Mouse (Mus musculus) ES-E14 (cell line): ENCODE measurements around the gene Scrt2.
A peak's percentile ranks its signal among the peaks of the same experiment; 100 is the strongest.

Experiments used
- MAFK ChIP-seq: IDR thresholded peaks from 2 replicates; pipeline ENCODE4 v1.6.1; 2014; ENCODE audit warnings: mild to moderate bottlenecking, low read depth, low read length, inconsistent platforms; ENCODE audit not compliant: insufficient read depth
- ZC3H11A ChIP-seq: IDR thresholded peaks from 2 replicates; pipeline ENCODE4 v1.6.1; 2012; ENCODE audit warnings: low read depth, mild to moderate bottlenecking, inconsistent platforms, low read length, borderline replicate concordance

GRCm38 (mm10) chr2:152089078-152089477, 7.7 kb downstream of the Scrt2 start:
- no peak for TF ChIP-seq MAFK
- TF ChIP-seq ZC3H11A = peak; percentile 85
